Mouse (Mus musculus) forebrain, embryonic 12.5 days (tissue): ENCODE results near the gene Rap1gap2. TPM values are rescaled to one million over a fixed set of nuclear protein-coding genes. Genes with fewer than 3 reads are reported as not detected.

Experiments
- ATAC-seq: fragments of 200-750 bp; cut with Nextera tagmentation; 2 replicates; pipeline ENCODE4 v1.8.0; 2017; ENCODE audit warnings: moderate TSS enrichment; ENCODE audit not compliant: low FRiP score
- H3K27ac ChIP-seq: fragments of 300-500 bp; sonication (generic); 2 replicates; pipeline ENCODE4 v1.5.1; 2016; ENCODE audit warnings: mild to moderate bottlenecking
- H3K27me3 ChIP-seq: fragments of 300-500 bp; sonication (generic); 2 replicates; pipeline ENCODE4 v1.6.1; 2016; ENCODE audit warnings: mild to moderate bottlenecking
- H3K36me3 ChIP-seq: fragments of 300-500 bp; sonication (generic); replicated peaks from 2 replicates; pipeline ENCODE4 v1.6.1; 2016; ENCODE audit warnings: mild to moderate bottlenecking
- H3K4me1 ChIP-seq: fragments of 300-500 bp; sonication (generic); 2 replicates; pipeline ENCODE4 v1.6.1; 2016
- H3K4me2 ChIP-seq: fragments of 300-500 bp; sonication (generic); 2 replicates; pipeline ENCODE4 v1.6.1; 2016; ENCODE audit warnings: mild to moderate bottlenecking, moderate library complexity
- H3K4me3 ChIP-seq: fragments of 300-500 bp; sonication (generic); replicated peaks from 2 replicates; pipeline ENCODE4 v1.5.1; 2016; ENCODE audit warnings: mild to moderate bottlenecking
- H3K9ac ChIP-seq: fragments of 300-500 bp; sonication (generic); 2 replicates; pipeline ENCODE4 v1.6.1; 2016; ENCODE audit warnings: mild to moderate bottlenecking
- H3K9me3 ChIP-seq: fragments of 300-500 bp; sonication (generic); 2 replicates; pipeline ENCODE4 v1.6.1; 2016
- WGBS: fragments of 180-500 bp; shearing (Covaris S2); methylation state at CpG from one replicate; pipeline ENCODE4 v1.1.7; 2016; 5-methylcytosine and 5-hydroxymethylcytosine counted together
- polyA plus RNA-seq: library from polyadenylated mRNA; unstranded; fragments of >200 nt; fragmentation: Nextera tagmentation; extraction: Ambion mirVana; gene quantifications from 2 replicates; pipeline ENCODE4 v1.2.1, GENCODE M21; 2016

Rap1gap2 gene
- polyA plus RNA-seq, 1 experiment from 2014 or later, result 4.4 TPM

DNA sequence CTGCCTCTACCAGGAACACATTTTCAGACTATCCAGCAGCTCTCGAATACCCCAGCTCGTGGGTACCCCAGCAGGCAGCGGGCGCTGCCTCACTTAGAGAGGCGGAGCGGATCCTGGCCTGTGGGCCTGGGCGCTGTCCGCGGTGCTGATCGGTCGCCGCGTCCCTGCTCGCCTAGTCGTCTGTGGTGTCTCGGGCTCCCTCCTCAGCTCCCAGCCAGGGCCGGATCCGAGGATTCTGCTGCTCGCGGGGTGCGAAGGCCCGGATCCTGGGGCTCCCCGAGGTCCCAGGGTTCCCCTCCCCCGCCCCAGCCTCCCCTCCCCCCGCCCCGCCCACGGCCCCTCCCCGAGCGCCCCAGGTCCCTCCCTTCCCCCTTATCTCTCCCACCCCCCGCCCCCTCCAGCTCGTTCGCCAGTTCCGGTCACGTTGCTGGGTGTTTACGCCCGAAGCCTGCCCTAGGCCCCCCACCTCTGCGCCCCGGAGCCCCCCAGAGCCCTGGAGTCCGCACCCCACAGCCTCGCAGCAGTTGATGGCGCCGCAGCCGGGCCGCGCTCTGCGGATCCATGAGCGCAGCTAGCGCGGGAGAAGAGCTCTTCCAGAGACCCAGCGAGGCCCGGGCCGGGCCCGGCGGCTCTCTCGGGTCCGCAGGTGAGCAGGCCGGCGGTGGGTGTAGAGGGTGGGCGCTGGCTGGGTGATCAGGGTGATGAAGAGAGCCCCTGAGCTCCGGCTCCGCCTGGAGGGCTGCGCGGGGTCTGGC, 8.7 kb upstream of the Rap1gap2 start, which contains the start of gene Ccdc92b:
Ccdc92b (plus strand) TSS at position 405 of the 755 bp plus-strand sequence.
- H3K27ac ChIP-seq, result no peak within 1 kb of the TSS
- peak within 1 kb of the TSS; percentile 59 for H3K9ac ChIP-seq
- no peaks in the 10 kb centered on the region for H3K36me3 ChIP-seq
- peaks cover 14% of the 10 kb centered on the region for H3K4me1 ChIP-seq
- peak within 1 kb of the TSS; percentile 56 for H3K4me3 ChIP-seq
- H3K9me3 ChIP-seq, result no peaks in the 10 kb centered on the region
- H3K4me2 ChIP-seq, result peak within 1 kb of the TSS; percentile 77
- ATAC-seq, result peak; percentile 82
- peaks cover 60% of the 10 kb centered on the region for H3K27me3 ChIP-seq
- WGBS, result under 1% methylated on average over 55 of the region's 63 CpGs

DNA sequence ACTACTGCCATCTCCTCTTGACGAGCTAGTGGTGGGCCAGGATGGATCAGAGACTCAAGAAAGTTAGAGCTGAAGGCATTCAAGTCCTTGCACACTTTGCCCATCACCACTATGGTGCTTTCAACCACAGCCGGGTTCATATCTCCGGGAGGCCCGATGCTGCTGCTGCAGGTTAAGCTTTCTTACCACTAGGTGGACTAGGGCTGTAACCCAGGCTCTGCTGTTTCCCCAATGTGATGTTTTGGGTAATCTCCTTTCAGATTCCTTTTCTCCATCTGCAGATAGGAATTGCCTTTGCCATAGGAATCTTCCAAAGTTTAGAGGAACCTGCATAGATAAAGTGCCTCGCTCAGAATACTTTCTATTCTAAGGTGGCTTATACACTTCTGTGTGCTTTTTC, 4.9 kb upstream of the Rap1gap2 start:
- Histone ChIP-seq H3K4me1 (peaks cover 19% of the 10 kb centered on the region), H3K4me2 (no peak overlapping the region), H3K36me3 (no peaks in the 10 kb centered on the region), H3K4me3 (no peak overlapping the region), H3K27ac (no peak overlapping the region), H3K9me3 (no peaks in the 10 kb centered on the region), H3K27me3 (peaks cover 72% of the 10 kb centered on the region), H3K9ac (no peak overlapping the region)
- no peak for ATAC-seq
- WGBS, result 55% methylated on average over 5 of the region's 5 CpGs

DNA sequence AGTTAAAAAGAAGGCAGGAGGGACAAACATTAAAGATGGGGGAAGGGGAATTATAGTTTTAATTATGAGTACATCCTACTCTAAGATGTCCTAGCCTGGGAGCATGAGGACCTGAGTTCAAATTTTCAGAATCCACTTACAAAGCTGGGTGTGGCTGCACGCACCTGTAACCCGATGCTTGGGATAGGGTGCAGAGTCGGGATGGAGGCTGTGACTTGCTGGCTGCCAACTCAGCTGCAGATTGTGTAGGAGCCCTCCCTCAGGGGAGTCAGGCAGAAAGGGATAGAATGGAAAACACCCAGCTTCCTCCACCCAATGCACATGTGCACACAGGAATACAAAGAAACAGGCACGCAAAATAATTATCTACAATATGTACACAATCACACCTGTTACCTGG, 2.7 kb upstream of the Rap1gap2 start:
- Histone ChIP-seq H3K4me3 (no peak overlapping the region), H3K4me1 (peaks cover 8% of the 10 kb centered on the region), H3K9ac (no peak overlapping the region), H3K36me3 (no peaks in the 10 kb centered on the region), H3K27ac (no peak overlapping the region), H3K27me3 (peaks cover 70% of the 10 kb centered on the region), H3K9me3 (no peaks in the 10 kb centered on the region), H3K4me2 (no peak overlapping the region)
- WGBS, result 70% methylated on average over 4 of the region's 4 CpGs
- ATAC-seq, result no peak

DNA sequence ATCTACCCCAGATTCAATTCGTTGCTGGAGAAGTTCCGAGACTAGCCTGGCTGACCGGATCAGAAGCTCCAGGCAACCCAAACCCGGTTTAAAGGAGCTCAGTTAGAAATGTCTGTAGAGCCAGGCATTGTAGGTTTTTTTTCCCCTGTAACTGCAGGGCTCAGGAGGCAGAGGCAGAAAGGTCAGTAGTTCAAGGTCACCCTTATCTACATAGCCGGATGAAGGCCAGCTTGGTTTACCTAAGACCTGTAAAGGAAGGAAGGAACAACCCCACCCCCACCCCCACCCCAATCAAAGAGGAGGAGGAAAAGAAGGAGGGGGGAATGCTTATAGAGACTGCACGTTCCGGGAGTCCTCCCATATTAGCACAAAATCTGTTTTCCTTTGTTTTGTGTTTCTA, 722 bp upstream of the Rap1gap2 start:
- Histone ChIP-seq H3K27ac (no peak overlapping the region), H3K4me2 (no peak overlapping the region), H3K9me3 (no peaks in the 10 kb centered on the region), H3K4me1 (peaks cover 8% of the 10 kb centered on the region), H3K9ac (no peak overlapping the region), H3K27me3 (peaks cover 66% of the 10 kb centered on the region), H3K36me3 (no peaks in the 10 kb centered on the region), H3K4me3 (no peak overlapping the region)
- 22% methylated on average over 7 of the region's 7 CpGs for WGBS
- ATAC-seq, result no peak

- Histone ChIP-seq H3K4me1 (peaks cover 8% of the 10 kb centered on the region), H3K4me2 (peak overlapping the region; percentile 62), H3K27me3 (peaks cover 56% of the 10 kb centered on the region), H3K9ac (peak overlapping the region; percentile 44; the same call in 1 of the 2 replicates), H3K36me3 (no peaks in the 10 kb centered on the region), H3K9me3 (no peaks in the 10 kb centered on the region), H3K27ac (no peak overlapping the region), H3K4me3 (no peak overlapping the region; the same call in 1 of the 2 replicates)
- WGBS, result 25% methylated on average over 5 of the region's 5 CpGs
- no peak for ATAC-seq
Observed at GRCm38 (mm10) chr11:74610068-74610467, 647 bp downstream of the Rap1gap2 start.

- Histone ChIP-seq H3K36me3 (no peaks in the 10 kb centered on the region), H3K9ac (no peak overlapping the region), H3K27me3 (no peaks in the 10 kb centered on the region), H3K27ac (no peak overlapping the region), H3K4me2 (no peak overlapping the region), H3K9me3 (no peaks in the 10 kb centered on the region), H3K4me3 (no peak overlapping the region), H3K4me1 (no peaks in the 10 kb centered on the region)
- no peak for ATAC-seq
- WGBS, result 92% methylated on average over 1 of the region's 1 CpGs
Observed at GRCm38 (mm10) chr11:74602286-74602685, 8.4 kb downstream of the Rap1gap2 start.

DNA sequence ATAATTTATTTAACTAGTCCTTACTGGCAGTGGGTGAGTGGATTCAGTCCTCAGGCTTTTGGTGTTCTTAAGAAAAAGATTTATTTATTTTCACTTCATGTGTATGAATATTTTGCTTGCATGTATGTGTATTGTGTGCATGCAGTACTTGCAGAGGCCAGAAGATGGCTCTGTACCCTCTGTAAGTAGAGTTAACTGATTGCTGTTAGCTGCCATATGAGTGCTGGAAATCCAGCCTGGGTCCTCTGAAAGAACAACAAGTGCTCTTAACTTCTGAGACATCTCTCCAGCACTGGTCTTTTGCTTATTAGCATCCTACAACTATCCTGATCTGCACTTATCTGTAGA, 12.8 kb downstream of the Rap1gap2 start:
- Histone ChIP-seq H3K27me3 (peaks cover under 1% of the 10 kb centered on the region; the same call in 1 of the 2 replicates), H3K9me3 (no peaks in the 10 kb centered on the region)
- ATAC-seq, result no peak

DNA sequence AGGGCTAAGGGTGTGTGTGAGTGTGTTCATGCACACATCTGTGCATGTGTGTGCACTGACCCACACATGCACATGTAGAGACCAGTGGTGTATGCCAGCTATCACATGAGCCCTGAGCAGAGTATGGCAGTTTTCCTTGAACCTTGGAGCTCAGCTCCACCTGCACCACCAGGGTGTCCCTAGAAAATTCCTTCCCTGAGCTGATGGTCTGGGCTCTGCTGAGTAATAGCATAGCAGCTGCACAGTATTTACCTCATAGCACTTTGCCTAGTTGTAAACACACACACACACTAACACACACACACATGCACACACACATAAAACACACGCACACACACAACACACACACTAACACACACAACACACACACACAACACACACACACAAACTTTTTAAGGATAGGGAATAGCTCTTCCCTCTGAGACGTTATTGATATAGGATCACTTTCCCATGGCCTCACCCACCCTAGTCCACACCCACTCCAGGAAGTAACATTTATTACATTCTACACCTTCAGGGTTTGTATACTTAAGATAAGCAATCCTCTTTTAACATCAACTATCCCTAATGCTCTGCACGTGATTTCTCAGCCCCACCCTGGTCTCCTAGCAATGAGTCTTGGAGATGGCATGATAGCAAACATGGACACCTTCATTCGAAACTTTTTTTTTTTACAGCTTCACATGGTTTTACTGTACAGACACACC, 13.3 kb downstream of the Rap1gap2 start:
- 76% methylated on average over 4 of the region's 4 CpGs for WGBS
- ATAC-seq, result no peak
- Histone ChIP-seq H3K4me2 (no peak overlapping the region), H3K9me3 (no peaks in the 10 kb centered on the region), H3K4me1 (no peaks in the 10 kb centered on the region), H3K36me3 (no peaks in the 10 kb centered on the region), H3K4me3 (no peak overlapping the region), H3K9ac (no peak overlapping the region), H3K27me3 (peaks cover 6% of the 10 kb centered on the region; the same call in 1 of the 2 replicates), H3K27ac (no peak overlapping the region)

More for the DNA sequence above, 12.8 kb downstream of the Rap1gap2 start:
- Histone ChIP-seq H3K27ac (no peak overlapping the region), H3K4me2 (no peak overlapping the region), H3K9ac (no peak overlapping the region), H3K36me3 (no peaks in the 10 kb centered on the region), H3K4me1 (no peaks in the 10 kb centered on the region), H3K4me3 (no peak overlapping the region)

- Histone ChIP-seq H3K4me3 (no peak overlapping the region), H3K9ac (no peak overlapping the region), H3K27ac (no peak overlapping the region), H3K36me3 (no peaks in the 10 kb centered on the region), H3K9me3 (no peaks in the 10 kb centered on the region), H3K27me3 (peaks cover 57% of the 10 kb centered on the region), H3K4me2 (no peak overlapping the region), H3K4me1 (peaks cover 12% of the 10 kb centered on the region)
- 84% methylated on average over 3 of the region's 3 CpGs for WGBS
- no peak for ATAC-seq
Observed at GRCm38 (mm10) chr11:74592246-74592645, 18.5 kb downstream of the Rap1gap2 start.

GRCm38 (mm10) chr11:74590691-74591090, 20.0 kb downstream of the Rap1gap2 start:
- no peaks in the 10 kb centered on the region for H3K36me3 ChIP-seq
- peak overlapping the region; percentile 47 for H3K4me3 ChIP-seq
- peaks cover 63% of the 10 kb centered on the region for H3K27me3 ChIP-seq
- H3K9me3 ChIP-seq, result no peaks in the 10 kb centered on the region
- no peak overlapping the region for H3K9ac ChIP-seq
- no peak for ATAC-seq
- H3K4me1 ChIP-seq, result peaks cover 15% of the 10 kb centered on the region
- H3K27ac ChIP-seq, result no peak overlapping the region
- H3K4me2 ChIP-seq, result peak overlapping the region; percentile 71
- 29% methylated on average over 13 of the region's 13 CpGs for WGBS

GRCm38 (mm10) chr11:74590239-74590596, 20.5 kb downstream of the Rap1gap2 start:
- WGBS, result under 1% methylated on average over 25 of the region's 25 CpGs
- Histone ChIP-seq H3K36me3 (no peaks in the 10 kb centered on the region), H3K4me3 (peak overlapping the region; percentile 47), H3K4me1 (peaks cover 15% of the 10 kb centered on the region), H3K4me2 (peak overlapping the region; percentile 71), H3K27ac (no peak overlapping the region), H3K9me3 (no peaks in the 10 kb centered on the region), H3K27me3 (peaks cover 63% of the 10 kb centered on the region), H3K9ac (peak overlapping the region; percentile 48)
- ATAC-seq, result peak; percentile 21; the same call in 1 of the 2 replicates

DNA sequence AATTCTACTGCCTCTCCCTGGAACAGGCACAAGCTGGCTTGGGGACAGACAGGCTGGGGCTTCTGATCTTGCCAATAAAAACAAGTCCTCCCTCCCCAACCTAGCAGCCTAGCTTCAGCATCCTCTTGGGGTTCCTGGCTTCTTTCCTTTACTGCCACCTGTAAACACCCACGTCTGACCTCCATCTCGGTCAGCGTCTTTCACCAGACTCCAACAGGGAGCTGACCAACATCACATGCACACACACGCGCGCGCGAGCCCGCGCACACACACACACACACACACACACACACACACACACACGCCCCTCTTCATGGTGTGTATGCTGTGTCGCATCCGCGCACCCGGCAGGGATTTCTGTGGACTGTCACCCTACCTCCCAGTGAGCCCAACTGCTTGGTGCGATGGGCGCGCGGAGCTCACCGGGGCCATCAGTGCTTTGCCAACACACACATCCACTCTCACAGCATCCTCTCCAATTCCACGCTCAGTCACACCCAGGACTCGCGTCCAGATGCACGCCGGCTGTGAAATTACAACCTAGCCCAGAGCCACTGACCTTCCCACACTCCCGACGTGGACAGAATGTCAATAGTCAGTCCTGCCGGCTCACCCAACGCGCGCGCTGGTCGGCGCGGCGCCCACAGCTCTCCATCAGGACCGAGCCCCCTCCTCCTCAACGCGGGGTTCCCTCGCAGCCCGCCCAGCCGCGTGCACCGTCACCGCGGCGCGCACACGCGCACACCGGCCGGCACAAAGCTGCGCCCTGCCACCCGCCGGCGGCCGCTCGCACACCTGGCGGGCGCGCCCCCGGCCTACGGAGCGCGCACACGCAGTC, 21.1 kb downstream of the Rap1gap2 start:
- Histone ChIP-seq H3K4me1 (peaks cover 15% of the 10 kb centered on the region), H3K27me3 (peaks cover 63% of the 10 kb centered on the region), H3K4me3 (peak overlapping the region; percentile 47), H3K27ac (0 out of 2 replicates have a peak overlapping the region, but pooled peaks have one; percentile 5), H3K36me3 (no peaks in the 10 kb centered on the region), H3K4me2 (peak overlapping the region; percentile 71), H3K9ac (peak overlapping the region; percentile 48), H3K9me3 (no peaks in the 10 kb centered on the region)
- 3% methylated on average over 66 of the region's 66 CpGs for WGBS
- peak; percentile 86 for ATAC-seq
